Mouse (Mus musculus) stomach, embryonic 15.5 days (tissue): ENCODE results near the gene Pter. TPM values are rescaled to one million over a fixed set of nuclear protein-coding genes. Genes with fewer than 3 reads are reported as not detected.
A peak's percentile ranks its signal among the peaks of the same experiment; 100 is the strongest.

Experiments used
- ATAC-seq: fragments of 200-750 bp; cut with Nextera tagmentation; 2 replicates; pipeline ENCODE4 v1.8.0; 2017; ENCODE audit warnings: low read depth, moderate number of reproducible peaks, moderate TSS enrichment; ENCODE audit not compliant: insufficient read depth, low FRiP score
- H3K27ac ChIP-seq: fragments of 300-500 bp; sonication (generic); 2 replicates; pipeline ENCODE4 v1.5.1; 2015; ENCODE audit warnings: mild to moderate bottlenecking, inconsistent platforms
- H3K27me3 ChIP-seq: fragments of 300-500 bp; sonication (generic); replicated peaks from 2 replicates; pipeline ENCODE4 v1.6.1; 2015; ENCODE audit warnings: inconsistent platforms
- H3K36me3 ChIP-seq: fragments of 300-500 bp; sonication (generic); 2 replicates; pipeline ENCODE4 v1.6.1; 2015; ENCODE audit warnings: inconsistent platforms
- H3K4me1 ChIP-seq: fragments of 300-500 bp; sonication (generic); 2 replicates; pipeline ENCODE4 v1.6.1; 2015; ENCODE audit warnings: inconsistent platforms
- H3K4me2 ChIP-seq: fragments of 300-500 bp; sonication (generic); 2 replicates; pipeline ENCODE4 v1.6.1; 2015; ENCODE audit warnings: mild to moderate bottlenecking, inconsistent platforms
- H3K4me3 ChIP-seq: fragments of 300-500 bp; sonication (generic); replicated peaks from 2 replicates; pipeline ENCODE4 v1.5.1; 2015; ENCODE audit warnings: inconsistent platforms
- H3K9ac ChIP-seq: fragments of 300-500 bp; sonication (generic); 2 replicates; pipeline ENCODE4 v1.6.1; 2015; ENCODE audit warnings: inconsistent platforms
- H3K9me3 ChIP-seq: fragments of 300-500 bp; sonication (generic); 2 replicates; pipeline ENCODE4 v1.6.1; 2016; ENCODE audit warnings: inconsistent platforms
- WGBS: fragments of 180-500 bp; shearing (Covaris S2); methylation state at CpG from one replicate; pipeline ENCODE4 v1.1.7; 2015; 5-methylcytosine and 5-hydroxymethylcytosine counted together
- polyA plus RNA-seq: library from polyadenylated mRNA; unstranded; fragments of >200 nt; fragmentation: Nextera tagmentation; extraction: Ambion mirVana; gene quantifications from 2 replicates; pipeline ENCODE4 v1.2.1, GENCODE M21; 2015

Pter gene
- polyA plus RNA-seq, 1 experiment from 2014 or later: 31.9 TPM

DNA sequence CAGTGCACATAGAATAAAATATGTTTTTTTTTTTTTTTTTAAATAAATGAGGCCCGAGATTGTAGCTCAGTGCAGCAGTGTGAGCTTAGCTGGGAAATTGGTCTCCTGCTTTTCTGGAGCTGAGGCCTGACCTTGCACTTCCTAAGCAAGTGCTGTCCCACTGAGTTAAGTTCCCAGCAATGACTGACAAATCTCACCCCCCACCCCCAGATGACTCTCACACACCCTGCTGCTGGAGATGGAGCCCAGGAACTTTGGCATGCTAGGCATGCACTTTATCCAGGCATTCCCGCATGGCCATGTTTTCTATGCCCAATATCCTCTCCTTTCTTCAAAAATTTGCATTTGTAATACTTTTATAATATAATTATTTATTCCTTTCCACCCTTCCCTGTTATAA, 14.8 kb downstream of the Pter start:
- ATAC-seq: no peak
- 89% methylated on average over 2 of the region's 2 CpGs for WGBS
- H3K4me3 ChIP-seq: no peak overlapping the region

DNA sequence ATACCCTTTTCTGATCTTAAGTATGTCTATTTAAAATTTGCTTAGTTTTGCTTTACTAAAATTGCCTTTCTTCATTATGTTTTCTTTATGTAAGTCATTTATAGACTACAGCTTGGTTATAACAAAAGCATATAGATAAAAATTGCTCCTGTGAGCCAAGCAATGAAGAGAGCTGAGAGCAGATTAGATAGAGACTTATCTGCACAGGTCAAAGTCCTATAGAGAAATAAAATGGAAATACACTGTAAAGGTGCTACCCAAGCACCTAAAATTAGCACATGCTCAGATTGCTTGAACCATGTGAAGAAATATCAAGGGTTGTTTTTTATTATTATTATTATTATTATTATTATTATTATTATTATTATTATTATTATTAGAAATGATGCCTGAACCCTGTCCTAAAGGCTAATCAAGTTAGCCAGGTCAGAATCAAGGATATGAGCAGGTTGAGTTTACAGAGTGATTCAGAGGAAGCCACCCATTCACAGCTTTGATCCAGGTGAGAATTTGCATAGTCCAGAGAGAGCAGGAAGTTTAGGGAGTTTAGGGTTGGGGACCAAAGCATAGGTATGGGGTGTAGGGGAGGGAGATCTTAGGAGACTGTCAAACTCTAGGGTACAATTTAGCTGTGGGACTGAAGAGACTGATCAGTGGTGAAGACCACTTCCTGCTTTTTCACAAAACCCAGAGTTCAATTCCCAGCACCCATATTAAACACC, 33.0 kb downstream of the Pter start:
- no peak overlapping the region for H3K4me3 ChIP-seq
- no peaks in the 10 kb centered on the region for H3K9me3 ChIP-seq
- H3K4me2 ChIP-seq: no peak overlapping the region
- no peaks in the 10 kb centered on the region for H3K4me1 ChIP-seq
- no peaks in the 10 kb centered on the region for H3K27me3 ChIP-seq
- no peaks in the 10 kb centered on the region for H3K36me3 ChIP-seq
- no peak overlapping the region for H3K9ac ChIP-seq
- ATAC-seq: no peak
- H3K27ac ChIP-seq: no peak overlapping the region

More for the DNA sequence above, 14.8 kb downstream of the Pter start:
- no peak overlapping the region for H3K4me2 ChIP-seq
- no peak overlapping the region for H3K27ac ChIP-seq
- H3K4me1 ChIP-seq: no peaks in the 10 kb centered on the region
- no peaks in the 10 kb centered on the region for H3K9me3 ChIP-seq
- H3K36me3 ChIP-seq: no peaks in the 10 kb centered on the region
- H3K9ac ChIP-seq: no peak overlapping the region
- H3K27me3 ChIP-seq: no peaks in the 10 kb centered on the region

DNA sequence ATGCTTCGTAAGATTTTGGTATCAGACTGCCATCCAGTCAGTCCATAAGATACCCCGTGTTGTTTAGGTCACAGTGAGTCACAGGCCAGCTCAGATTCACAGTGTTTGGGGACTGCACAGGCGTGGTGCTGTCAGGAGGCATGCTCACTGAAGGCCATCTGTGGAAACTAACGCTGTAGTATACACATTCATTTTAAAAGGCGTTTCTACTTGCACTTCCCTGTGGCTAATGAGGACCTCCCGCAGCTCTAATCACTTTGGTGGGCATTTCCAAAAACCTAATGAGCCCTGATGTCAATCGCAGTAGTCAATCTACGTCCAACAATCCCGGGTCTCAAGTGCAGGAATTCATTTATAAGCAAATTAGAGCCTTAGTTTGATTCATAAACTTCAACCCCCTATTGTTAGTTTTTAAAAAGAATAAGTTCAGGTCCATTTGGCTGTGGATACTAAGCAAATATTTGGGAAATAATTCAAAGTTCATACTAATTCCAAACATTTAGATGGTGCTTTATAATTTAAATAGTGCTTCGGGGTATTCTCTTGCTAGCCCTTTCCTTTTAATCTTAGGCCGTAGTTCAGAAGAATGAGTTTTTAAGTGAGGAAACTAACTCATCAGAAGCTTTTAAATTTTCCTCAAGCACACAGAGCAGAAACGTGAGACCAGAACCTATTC, 46.3 kb downstream of the Pter start:
- no peaks in the 10 kb centered on the region for H3K9me3 ChIP-seq
- no peak overlapping the region for H3K4me2 ChIP-seq
- no peak overlapping the region for H3K27ac ChIP-seq
- H3K27me3 ChIP-seq: no peaks in the 10 kb centered on the region
- no peak overlapping the region for H3K4me3 ChIP-seq
- 63% methylated on average over 12 of the region's 12 CpGs for WGBS
- ATAC-seq: no peak
- no peaks in the 10 kb centered on the region for H3K4me1 ChIP-seq
- no peak overlapping the region for H3K9ac ChIP-seq
- no peaks in the 10 kb centered on the region for H3K36me3 ChIP-seq

DNA sequence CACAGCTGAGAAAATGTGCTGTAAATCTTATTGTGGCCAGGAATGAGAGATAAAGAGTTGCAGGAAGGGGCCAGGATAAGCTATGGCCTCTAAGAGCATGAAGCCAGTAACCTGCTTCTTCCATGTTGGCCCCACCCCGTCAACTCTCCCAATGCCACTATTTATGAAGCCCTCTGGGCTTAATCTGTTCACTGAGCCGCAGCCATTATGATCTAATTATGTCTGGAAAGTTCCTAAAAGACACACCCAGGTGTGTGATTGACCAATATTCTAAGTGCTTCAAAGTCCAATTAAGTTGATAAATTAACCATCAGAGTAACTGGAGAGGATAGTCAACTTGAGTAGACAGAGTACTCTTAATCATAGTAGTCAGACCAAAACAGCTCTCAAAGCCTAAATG, 49.9 kb downstream of the Pter start:
- Histone ChIP-seq H3K36me3 (no peaks in the 10 kb centered on the region), H3K27me3 (no peaks in the 10 kb centered on the region), H3K4me1 (no peaks in the 10 kb centered on the region), H3K9ac (no peak overlapping the region), H3K4me3 (no peak overlapping the region), H3K9me3 (no peaks in the 10 kb centered on the region), H3K27ac (no peak overlapping the region), H3K4me2 (no peak overlapping the region)
- 81% methylated on average over 2 of the region's 2 CpGs for WGBS
- ATAC-seq: no peak

DNA sequence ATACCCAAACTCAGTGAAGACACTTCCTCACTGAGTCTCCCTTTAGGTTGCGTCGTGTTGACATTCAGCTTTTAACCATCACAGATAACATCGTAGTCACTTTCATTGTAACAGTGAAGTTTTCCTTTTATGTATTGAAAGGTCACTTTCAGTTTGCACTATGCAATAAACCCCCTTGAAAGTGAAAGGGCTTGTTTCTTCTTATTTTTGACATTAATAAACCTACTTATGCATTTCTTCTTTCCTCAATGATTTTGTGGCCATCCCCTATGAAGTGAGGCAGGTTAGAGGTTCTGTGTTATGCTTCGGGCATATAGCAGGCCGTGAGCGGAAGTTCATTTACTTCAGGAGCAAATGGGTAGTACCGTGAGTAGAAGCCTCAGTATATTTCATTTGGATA, 53.5 kb downstream of the Pter start:
- Histone ChIP-seq H3K9ac (no peak overlapping the region), H3K4me1 (no peaks in the 10 kb centered on the region), H3K27me3 (no peaks in the 10 kb centered on the region), H3K36me3 (no peaks in the 10 kb centered on the region), H3K27ac (no peak overlapping the region), H3K4me3 (no peak overlapping the region), H3K4me2 (no peak overlapping the region), H3K9me3 (no peaks in the 10 kb centered on the region)
- 88% methylated on average over 7 of the region's 7 CpGs for WGBS
- no peak for ATAC-seq

GRCm38 (mm10) chr2:12978771-12979170, 54.9 kb downstream of the Pter start:
- Histone ChIP-seq H3K27ac (no peak overlapping the region), H3K4me1 (no peaks in the 10 kb centered on the region), H3K4me3 (no peak overlapping the region), H3K27me3 (no peaks in the 10 kb centered on the region), H3K9me3 (no peaks in the 10 kb centered on the region), H3K36me3 (no peaks in the 10 kb centered on the region), H3K9ac (no peak overlapping the region), H3K4me2 (no peak overlapping the region)
- no peak for ATAC-seq
- 73% methylated on average over 4 of the region's 4 CpGs for WGBS

GRCm38 (mm10) chr2:12984901-12985732, 61.3 kb downstream of the Pter start:
- H3K9ac ChIP-seq: no peak overlapping the region
- no peak overlapping the region for H3K4me3 ChIP-seq
- WGBS: 78% methylated on average over 4 of the region's 4 CpGs
- H3K4me2 ChIP-seq: no peak overlapping the region
- no peaks in the 10 kb centered on the region for H3K4me1 ChIP-seq
- H3K9me3 ChIP-seq: no peaks in the 10 kb centered on the region
- H3K36me3 ChIP-seq: no peaks in the 10 kb centered on the region
- no peak overlapping the region for H3K27ac ChIP-seq
- ATAC-seq: no peak
- H3K27me3 ChIP-seq: no peaks in the 10 kb centered on the region

DNA sequence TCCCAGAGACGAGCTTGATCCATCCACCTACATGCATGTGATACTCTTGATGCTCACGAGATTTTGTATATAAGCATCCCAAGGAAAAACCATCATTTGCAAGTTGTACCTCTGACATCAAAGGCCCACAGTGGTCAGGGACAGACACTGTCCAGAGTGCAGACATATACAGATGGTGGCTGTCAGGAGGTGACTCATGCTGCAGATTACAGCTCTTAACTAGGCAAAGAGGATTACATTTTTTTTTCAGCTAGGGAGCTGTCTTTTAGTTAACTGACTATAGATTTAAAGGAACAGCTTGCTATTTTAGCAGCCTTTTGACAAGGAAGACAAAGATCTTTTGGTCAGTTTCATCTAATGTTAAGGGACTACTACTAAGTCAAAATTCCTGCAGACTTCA, 76.2 kb downstream of the Pter start:
- Histone ChIP-seq H3K4me1 (no peaks in the 10 kb centered on the region), H3K27ac (no peak overlapping the region), H3K4me2 (no peak overlapping the region), H3K27me3 (no peaks in the 10 kb centered on the region), H3K4me3 (no peak overlapping the region), H3K9ac (no peak overlapping the region), H3K36me3 (no peaks in the 10 kb centered on the region), H3K9me3 (no peaks in the 10 kb centered on the region)
- 50% methylated on average over 2 of the region's 2 CpGs for WGBS
- ATAC-seq: no peak

- Histone ChIP-seq H3K27ac (no peak overlapping the region), H3K27me3 (peaks cover 34% of the 10 kb centered on the region), H3K4me3 (no peak overlapping the region), H3K4me2 (no peak overlapping the region), H3K9ac (no peak overlapping the region), H3K36me3 (no peaks in the 10 kb centered on the region), H3K9me3 (no peaks in the 10 kb centered on the region), H3K4me1 (peaks cover 18% of the 10 kb centered on the region)
- WGBS: 78% methylated on average over 1 of the region's 1 CpGs
- ATAC-seq: no peak
These were observed 84.6 kb downstream of the Pter start for GRCm38 (mm10) chr2:13008433-13008832.

DNA sequence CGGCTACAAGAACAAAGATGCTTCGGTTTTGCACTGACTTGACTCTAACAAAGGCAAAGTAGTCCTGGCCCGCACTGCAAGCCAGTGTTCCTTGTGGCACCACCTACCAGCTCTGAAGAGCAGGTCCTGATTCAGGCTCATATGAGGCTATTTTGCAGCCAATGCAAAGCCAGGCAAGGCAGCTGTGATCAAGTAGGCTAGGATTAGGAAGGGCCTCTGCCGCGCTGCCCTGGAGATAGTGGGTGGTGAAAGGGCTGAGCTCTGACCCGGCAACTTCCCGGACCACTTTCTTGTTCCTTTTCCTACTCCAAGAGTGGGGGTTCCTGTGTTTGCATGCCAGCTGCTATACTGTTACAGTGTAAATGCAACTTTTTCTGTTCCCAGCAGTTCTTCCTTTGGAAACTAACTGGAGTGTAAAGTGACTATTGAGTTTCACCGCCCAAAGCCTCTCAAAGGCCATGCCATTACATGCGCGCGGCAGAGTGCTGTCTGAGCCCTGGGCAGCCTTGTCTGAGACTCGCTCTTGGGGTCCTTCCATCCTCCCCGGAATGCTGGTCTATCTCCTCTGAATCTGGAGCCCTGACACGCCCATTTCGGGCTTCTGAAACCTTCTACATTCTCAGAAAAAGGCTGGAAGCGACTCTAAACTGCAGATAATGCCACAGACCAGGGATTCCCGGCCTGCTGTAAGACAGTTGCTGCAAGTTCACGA, 85.6 kb downstream of the Pter start:
- Histone ChIP-seq H3K27ac (no peak overlapping the region), H3K27me3 (peaks cover 34% of the 10 kb centered on the region), H3K9me3 (no peaks in the 10 kb centered on the region), H3K4me2 (peak overlapping the region; percentile 100), H3K4me1 (peaks cover 18% of the 10 kb centered on the region), H3K4me3 (peak overlapping the region; percentile 52), H3K9ac (no peak overlapping the region), H3K36me3 (no peaks in the 10 kb centered on the region)
- whole genome bisulfite sequencing: 27% methylated on average over 18 of the region's 18 CpGs
- ATAC-seq: no peak

DNA sequence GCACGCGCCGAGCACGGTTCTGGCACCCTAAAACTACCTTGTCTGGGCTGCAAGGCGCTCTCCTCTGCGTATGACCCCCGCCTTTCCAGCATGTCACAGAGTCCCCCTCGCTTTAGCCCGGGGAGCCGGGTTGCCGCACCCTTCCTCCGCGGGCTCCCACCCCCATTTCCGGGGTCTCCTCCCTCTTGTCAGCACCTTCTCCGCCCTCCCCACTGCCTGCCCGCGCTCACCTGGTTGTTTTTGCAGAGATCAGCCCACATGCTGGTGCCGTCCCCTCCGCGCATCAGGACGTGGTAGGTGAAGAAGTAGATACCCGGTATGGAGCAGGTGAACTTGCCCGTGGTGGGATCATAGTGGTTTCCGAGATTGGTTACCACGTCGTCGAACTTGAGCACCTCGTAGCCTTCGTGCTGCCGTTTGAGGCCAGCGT, 86.2 kb downstream of the Pter start:
- H3K27me3 ChIP-seq: peaks cover 34% of the 10 kb centered on the region
- no peak overlapping the region for H3K27ac ChIP-seq
- no peaks in the 10 kb centered on the region for H3K36me3 ChIP-seq
- no peak overlapping the region for H3K9ac ChIP-seq
- no peak; the same call in 1 of the 2 replicates for ATAC-seq
- 3% methylated on average over 31 of the region's 31 CpGs for WGBS
- H3K4me3 ChIP-seq: peak overlapping the region; percentile 52
- H3K4me2 ChIP-seq: peak overlapping the region; percentile 100
- no peaks in the 10 kb centered on the region for H3K9me3 ChIP-seq
- peaks cover 18% of the 10 kb centered on the region for H3K4me1 ChIP-seq
